Mouse (Mus musculus): ENCODE data around the gene Twist2.

Gene Twist2

DNA sequence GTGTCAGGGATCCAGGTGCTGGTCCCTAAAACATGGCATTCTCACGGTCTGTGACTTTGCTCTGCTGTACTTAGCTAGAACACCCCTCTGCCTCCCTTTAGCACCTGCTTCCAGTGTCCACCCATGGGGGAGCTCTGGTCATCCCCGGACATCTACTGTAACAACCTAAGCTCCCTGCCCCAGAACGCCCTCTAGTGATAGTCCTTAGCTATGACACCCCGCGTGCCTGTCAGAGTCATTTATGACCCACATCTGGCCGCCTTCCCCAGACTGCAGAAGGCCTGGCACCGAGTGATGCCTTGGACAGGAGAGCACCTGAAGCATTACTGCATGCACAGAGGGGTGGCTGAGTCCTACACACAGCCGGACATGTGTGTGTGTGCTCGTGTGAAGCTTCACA, 18.0 kb downstream of the Twist2 start:
- DNase-seq: peak; percentile 41

DNA sequence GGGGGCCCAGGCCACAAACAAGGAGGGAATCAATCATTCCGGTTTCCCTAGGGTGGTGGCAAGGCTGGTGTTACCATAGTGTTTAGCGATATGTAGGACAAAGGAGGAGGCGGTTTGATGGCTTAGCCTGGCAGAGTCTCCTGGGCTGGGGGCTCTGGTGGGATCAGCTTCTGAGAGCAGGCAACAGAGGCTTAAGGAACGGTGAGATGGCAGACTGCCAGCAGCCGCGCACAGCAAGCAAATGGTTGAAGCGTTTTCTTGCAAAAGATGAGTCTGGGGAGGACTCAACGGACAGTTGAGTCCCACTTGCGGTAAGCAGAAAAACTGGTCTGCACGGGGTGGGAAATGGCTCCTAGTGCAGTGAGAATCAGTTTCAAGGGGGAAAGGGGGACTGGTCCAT, 19.3 kb downstream of the Twist2 start:
- no peak for DNase-seq

DNA sequence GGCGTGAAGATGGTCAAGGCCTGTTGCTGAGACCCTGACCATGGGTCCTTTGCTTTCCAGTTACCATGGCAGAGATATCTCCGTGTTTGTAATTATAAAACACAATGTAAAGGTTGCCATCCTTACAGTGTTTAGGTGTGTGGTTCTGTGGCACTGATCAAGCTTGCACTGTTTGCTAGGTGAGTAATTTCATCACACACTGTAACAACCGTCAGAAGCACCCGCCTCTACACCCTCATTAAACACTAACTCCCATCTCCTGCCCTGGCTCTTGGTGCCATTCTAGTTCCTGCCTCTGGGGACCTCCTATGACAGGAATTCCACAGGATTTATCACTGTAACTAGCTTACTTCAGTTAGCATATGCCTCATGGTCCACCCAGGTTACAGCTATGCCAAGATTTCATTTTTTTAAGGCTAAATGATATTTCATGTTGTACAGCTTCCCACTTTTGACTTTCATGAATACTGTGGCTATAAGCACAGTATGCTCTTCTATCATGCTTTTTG, 21.1 kb downstream of the Twist2 start:
- DNase-seq: no peak

DNA sequence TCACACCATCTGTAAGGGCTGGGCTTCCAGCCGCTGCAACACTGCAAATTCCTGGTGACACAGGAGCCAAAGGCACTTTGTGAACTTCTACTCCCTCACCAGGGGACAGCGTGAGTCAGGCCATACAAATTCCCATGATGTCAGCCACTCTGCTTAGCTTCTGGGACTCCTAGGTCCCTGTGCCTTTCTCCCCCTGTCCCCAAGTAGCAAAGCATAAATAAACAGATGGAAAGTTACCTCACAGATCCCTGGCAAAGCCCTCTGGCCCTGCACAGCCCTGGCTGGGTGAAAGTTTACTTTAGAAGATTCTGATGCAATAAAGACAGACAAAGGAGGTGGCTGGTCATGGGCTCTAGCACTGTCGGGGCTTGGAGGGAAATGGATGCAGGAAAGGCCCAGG, 22.3 kb downstream of the Twist2 start:
- peak; percentile 61 for DNase-seq

DNA sequence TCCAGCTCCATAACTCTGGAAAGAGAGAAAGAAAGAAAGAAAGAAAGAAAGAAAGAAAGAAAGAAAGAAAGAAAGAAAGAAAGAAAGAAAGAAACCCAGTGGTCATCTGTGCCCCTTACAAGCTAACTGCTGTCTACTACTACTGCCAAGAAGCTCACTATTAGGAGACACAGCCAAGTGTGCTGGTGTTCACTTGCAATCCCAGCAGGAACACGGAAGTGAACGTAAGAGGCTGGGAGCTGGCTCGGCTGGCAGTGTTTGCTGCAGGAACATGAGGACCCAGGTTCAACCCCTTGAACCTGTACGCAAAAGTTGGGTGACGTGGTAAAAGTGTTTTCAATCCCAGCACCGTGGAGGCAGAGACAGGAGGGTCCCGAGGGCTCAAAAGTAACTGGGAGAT, 22.7 kb downstream of the Twist2 start:
- DNase-seq: no peak

DNA sequence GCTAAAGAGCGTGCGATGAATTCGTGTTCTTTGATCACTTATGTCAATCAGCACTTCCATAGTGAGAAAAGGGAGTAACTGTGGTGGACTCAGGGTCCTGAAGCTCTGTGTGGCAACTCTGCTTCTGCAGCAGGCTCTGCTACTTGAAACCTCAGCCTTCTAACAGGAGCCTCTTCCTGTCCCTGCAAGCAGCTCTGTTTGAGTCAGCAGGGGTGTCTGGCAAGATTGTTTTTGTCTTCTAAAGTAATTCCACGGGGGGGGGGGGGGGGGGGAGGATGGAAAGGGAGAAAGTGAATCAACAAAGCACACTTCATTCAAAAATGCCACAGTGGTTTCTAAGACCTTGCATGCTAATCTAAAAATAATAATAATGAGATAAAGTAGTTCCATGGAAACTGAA, 24.0 kb downstream of the Twist2 start:
- DNase-seq: no peak

DNA sequence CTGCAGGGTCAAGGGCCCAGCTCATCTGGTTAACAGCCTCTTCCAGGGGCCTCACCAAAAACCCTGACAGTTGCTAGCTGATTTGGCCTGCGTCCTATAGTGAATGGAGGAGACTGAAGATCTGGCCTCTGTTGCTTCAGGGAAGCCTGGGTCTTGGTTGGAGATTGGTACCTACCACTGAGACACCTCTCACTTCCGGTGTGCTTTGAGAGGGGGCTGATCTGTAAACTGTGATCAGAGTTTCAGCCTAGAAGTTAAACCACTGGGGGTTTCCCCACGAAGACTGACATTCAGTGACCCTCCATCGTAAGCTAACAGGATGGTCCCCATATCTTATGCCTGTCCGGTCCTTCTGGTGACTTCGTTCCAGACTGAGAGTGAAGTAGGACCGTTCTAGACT, 30.7 kb downstream of the Twist2 start:
- DNase-seq: no peak

DNA sequence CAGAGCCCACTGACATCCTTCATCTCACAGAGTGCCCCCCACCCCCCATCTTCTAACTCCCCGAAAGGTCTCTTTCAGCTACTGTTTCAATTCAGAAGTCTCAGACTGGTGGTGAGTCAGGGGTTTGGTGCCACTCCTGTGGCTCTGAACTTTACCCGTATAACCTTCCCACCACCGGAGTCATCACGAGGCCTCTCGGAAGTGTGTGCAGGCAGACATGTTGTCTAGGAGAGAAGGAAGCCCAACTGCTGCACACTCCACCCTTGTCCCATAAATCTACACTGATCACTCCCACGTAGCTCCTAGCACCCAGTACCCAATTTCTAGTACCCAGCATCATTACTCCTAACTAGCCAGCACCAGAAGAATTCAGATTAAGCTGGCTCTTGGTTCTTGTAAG, 38.3 kb downstream of the Twist2 start:
- no peak for DNase-seq

DNA sequence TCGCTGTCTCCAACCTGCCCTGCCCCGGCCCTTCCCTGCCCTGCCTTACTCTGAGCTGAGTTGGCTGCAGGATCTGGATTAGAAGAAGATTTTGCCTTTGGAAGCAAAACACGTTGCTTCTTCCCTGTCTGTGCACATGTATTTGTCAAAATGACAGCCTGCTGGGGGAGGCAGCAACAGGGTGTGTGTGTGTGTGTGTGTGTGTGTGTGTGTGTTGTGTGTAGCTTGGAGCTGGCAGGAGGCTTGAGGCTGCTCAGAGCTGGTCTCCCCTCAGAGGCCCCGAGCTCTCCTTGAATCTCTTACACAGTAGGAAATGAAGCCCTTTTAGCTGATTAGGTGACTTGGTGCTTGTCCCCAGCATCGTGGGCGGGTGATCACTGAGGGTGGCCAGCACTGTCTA, 38.7 kb downstream of the Twist2 start:
- DNase-seq: no peak

DNA sequence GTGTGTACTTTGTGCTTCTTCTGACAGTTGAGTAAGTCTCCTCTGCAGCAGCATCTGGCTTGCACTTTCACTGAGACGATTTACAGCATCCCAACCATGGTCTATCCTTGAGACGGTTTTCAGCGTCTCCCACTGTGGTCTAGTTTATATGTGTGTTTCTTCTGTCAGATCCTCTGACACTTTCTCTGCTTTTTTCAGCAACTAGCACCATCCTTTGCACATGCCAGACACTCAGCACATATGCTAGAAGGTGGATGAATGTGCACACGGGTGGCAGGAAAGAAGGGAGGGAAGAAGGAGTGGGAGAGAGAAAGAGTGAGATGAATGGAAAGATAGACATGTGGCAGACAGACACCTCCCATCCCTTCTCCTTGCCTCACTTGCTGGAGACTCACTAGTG, 43.0 kb downstream of the Twist2 start:
- DNase-seq: no peak

DNA sequence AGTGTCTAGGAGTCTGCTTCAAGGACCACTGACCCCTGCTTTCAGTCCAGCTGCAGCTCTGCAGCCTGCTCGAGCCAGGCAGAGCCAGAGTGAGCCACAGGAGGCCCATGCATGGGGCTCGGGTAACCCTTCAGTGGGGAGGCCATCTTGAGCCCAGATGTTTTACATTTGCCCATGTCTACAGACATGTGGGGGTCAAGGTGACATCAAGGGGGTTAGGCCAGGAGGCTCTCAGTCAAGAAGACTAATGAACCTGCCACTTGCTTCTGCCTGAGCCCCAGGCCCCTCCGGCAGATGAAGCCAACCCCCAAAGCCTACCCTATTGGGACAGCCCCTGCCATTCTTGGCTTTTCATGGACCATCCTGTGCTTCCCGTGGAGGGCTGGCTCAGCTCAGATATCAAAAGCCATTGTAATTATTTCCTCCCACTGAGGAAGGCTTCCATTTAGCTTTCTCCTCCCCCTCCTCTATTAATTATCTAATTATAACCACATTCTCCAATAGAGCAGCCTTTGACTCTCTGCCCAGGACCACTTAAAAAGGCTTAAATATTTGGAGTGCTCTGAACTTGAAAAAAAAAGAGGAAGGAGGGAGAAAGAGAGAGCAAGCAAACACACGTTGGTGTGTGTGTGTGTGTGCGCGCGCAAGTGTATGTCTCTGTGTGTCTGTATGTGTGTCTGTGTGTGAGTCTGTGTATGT, 43.6 kb downstream of the Twist2 start:
- peak; percentile 15 for DNase-seq

DNA sequence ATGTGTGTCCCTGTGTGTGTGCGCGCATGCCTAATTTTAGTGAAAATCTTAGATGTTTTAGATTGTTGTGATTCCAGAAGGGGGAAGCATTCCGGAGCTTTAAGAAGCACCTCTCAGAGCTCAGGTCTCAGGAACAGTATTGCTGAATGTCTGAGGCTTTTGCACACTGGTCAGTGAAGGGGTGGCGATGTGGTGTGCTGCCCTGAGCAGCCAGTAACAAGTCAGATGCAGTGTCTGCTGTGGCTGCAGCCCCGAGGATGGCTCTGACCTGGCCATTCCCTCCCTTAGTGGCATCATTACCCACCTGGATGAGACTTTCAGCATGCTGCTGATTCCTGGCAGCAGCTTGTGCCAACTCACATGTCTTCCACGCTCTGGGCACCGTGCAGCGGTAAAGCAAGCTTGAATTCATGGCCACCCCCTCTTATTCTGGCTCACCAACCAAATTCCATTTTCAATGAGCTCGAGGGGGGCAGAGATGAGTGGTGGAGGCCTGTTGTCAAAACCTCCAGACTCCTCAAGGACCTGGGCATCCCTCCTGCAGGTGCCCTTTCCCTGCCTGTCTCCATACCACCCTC, 44.2 kb downstream of the Twist2 start:
- DNase-seq: no peak

DNA sequence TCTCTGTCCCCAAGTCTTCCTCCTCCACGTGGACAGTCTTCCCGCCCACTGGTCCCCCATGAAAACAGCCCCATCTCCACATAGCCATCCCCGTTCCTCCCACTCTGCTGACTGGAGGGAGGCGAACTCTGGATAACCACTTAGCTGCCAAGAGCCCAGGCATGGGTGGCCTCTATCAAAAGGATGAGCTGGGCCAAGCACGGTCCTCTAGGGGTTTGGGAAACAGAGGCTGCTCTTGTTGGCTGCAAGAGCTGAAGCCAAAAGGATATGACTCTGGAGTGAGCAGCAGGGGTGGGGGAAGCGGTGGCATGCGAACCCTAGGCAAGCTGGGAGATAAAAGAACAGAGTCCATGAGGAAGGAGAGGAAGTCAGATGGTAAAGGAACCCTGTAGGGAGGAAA, 50.0 kb downstream of the Twist2 start:
- no peak for DNase-seq

DNA sequence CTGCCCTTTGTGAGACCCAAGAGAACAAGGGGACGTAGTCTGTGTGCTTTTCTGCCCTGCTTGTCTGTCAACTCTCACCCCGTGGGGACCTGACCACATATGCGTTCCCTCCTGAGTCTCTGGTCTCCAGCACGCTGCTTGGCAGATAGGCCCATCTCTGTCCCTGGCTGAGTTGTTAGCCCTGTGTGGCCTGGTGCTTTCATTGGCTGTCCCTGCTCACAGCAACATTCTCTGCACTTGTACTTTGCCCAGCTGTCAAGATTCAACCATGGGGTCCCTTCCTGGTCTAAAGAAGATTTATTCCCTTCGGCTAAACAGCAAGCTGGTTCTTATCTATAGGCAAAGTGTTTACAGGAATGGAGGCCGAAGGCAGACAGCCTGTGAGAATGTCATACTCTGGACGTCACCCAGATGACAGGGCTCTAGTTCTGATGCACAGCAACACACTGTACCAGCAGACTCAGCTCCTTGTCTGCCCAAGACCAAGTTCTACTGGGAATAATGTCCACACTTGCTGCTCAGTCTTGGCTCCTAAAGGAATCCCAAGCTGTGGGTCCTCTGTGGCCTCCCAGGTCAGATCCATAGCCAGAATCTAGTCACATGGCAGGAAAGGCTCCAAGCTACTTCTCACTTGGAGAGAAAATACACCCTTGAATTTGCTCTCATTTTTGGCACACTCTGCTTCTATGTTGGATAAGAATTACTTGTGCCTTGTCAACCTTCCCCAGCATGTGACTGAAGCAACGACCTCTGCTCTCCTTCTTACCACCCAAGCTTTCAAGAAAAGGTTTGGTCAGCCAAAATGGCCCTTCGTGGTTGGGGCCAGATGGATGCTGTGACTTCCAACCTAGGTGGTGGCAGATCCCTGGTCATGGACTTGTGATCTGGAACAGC, 55.8 kb downstream of the Twist2 start:
- peak; percentile 41 for DNase-seq

DNA sequence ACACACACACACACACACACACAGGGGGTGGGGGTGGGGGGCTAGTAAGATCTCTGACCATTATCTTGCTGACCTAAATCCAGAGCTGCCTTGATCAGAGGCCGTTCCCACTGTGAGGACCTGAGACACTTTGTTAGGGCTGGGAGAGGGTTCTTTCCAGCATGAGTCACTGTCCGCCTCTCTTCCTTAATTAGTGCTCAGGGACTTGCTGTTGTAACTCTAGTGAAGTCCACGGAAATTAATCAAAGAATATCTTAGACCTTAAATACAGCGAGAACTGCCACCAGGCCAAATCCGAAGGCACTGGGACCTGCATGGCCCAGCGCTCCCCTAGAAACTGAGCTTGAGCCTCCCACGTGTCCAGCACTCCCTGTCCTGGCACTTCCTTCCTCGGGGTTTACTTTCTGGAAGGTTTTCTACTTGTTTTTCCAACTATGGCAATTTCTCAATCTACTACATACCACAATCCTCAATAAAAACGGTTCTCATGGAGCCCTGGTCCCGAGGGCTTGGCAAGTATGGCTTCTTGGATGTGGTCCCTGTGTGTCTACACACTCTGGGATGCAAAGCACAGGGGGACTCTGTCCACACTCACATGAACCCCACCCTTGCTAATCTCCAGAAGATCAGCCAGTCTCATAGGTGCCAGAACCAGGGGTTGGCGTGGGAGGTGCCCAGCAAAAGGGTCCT, 57.0 kb downstream of the Twist2 start:
- no peak for DNase-seq

DNA sequence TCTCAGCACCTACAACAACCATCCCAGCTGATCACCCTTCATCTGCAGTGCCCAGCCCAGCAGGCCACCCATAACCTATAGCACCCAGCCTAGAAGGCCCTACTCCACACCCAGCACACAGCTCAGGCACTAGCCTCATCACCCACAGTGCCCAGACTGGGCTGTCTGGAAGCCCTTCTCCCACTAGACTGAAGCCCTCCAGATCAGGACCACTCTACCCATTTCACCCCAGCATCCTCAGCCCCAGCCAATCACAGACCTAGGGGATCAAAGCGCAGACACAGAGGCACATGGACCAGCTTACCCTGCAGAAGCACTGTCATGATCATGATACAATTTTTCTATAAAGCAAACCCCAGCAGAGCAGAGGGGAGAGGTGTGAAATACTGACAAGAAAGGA, 57.6 kb downstream of the Twist2 start:
- no peak for DNase-seq

DNA sequence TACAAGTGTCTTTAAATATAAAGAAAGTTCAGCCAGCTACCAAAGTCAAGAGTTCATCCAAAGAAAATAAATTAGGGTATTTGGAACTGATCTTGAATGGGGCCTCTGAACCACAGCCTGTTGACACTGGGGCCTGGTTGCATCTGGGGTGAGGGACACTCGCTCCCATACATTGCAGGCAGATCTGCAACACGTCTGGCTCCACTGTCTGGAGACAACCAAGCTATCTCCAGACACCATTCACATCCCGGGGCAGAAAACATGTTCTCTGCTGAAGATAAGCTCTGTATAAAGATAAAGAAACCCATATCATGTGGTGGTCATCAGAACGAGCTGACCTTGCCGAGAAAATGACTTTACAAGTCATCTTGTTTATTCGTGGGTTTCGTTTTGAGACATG, 60.2 kb downstream of the Twist2 start:
- no peak for DNase-seq

DNA sequence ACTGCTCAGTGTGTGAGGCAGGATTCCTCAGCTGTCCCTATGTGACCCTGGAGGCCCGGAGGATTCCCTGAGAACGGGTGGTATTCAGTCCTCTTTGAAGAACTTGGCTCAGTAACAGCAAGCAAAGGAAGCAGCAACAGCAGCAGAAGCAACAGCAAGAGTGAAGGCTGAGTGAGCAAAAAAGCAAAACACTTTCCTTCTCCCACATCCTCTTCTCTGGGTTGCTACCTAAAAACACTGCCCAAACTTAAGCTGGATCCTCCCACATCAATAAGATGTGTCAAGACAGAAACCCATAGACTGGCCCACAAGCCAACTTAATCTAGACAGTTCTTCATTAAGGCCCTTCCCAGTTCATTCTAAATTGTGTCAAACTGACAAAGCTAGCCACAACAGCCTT, 64.7 kb downstream of the Twist2 start:
- no peak for DNase-seq

DNA sequence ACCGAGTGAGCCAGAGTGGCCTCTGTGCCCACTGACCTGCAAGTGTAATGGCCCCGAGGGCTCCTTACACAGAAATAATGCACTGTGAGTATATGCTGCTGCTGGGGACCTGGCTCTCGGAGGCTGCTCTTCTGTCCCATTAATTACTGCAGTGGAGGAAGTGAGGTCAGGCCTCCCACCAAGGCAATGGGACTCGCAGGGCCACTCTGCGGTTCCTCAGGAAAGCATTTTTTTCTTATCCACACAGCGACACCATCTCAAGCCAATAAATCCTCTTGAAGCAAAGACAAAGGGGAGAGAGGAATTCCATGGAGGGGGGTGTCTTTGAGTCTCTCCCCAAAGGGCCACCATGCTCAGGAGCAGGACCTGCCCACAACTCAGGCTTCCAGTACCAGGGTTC, 69.8 kb downstream of the Twist2 start:
- DNase-seq: no peak

DNA sequence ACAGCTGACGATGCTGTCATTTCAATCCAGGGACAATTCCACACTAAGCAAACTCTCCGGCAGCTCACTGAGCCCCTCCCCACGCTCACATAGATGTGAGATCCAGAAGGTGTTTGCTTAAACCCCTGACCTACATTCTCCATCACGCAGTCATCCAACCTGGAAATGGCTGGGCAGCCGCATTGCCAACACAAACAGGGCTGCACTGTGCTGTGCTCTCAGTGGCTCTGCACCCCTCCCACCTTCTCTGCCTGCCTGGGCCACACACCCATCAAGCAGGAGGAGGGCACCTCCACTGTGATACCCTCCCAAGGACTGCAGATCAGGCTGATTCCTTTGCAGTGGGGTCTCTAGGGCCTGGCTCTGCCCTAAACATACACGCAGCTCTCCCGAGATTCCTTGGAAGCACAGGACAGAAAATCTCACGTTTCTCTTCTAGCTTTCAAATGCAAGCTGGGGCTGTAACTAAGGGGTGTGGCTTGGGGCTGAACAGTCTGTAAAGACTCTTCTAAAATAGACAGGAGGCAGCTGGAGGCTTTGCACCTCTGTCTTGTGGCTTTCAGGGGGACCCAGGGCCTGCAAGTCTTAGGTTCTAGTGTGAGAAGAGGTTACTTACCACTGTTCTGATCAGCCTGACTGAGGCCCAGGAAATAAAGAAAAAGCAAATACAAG, 71.3 kb downstream of the Twist2 start:
- peak; percentile 38 for DNase-seq

DNA sequence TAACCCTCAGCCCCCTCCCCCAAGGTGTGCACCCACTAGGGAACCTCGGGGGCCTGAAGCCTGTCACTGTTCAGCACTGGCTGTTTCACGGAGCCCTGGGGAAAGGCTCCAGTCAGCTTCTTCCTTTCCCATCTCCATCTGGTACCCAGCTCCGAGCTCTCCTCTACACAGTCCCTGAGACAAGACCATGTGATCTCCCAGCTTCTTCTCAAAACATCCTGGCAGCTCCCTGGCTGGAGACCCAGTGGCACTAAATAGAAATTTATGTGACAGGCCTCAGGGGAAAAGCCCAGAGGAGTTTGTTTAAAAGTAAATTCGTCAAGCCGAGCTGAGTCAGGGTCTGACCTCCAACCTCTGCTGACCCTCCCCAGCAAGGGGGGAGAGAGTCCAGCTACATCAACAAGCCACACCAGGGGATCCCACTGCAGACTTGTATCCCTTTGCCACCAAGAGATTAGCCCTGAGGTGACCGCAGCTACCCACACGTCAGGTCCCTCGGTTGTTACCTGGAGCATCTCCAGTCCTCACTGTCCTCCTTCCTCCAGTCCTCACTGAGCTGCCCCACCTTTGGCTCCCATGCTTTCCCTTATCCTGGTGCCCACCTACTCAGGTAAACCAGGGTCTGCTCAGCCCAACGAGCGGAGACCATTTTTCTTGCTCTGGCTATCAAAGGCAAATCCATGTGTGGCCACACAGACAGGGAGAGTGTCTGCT, 72.5 kb downstream of the Twist2 start:
- no peak for DNase-seq

DNA sequence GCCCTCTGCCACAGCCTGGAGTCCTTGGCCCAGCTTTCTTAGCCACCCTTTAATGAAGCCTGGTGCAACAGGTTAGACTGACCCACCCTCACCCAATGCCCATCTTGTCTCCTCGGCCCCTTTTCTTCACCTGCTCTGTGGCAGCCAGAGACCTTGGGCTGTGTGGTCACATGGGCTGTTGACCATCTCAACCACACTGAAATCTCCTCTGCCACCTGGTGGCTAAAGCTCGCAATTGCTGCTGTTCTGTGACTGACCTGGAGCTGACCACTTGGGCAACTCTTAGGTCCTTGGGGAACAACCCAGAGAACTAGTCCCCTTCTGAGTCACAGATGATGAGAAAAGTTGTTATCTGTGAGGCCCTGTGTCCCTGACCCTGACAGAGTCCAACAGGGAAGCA, 73.4 kb downstream of the Twist2 start:
- peak; percentile 89 for DNase-seq

Data from lung, postnatal 10 days (tissue).